Mouse (Mus musculus) G1E (cell line): ENCODE measurements around the gene Ly6g6e. TPM values are rescaled to one million over a fixed set of nuclear protein-coding genes. Genes with fewer than 3 reads are reported as not detected.

Experiments
- ATAC-seq: 2 replicates; pipeline ENCODE4 v1.8.0; 2016; ENCODE audit warnings: mild to moderate bottlenecking; ENCODE audit not compliant: insufficient number of reproducible peaks, poor library complexity, low FRiP score, severe bottlenecking; ENCODE audit errors: extremely low read depth
- DNase-seq: peaks from one replicate; pipeline ENCODE4 v3.0.0; 2012; ENCODE audit warnings: low spot score
- H3K27me3 ChIP-seq: 2 replicates; pipeline ENCODE4 v1.6.1; 2012; ENCODE audit warnings: mild to moderate bottlenecking, low read length, inconsistent platforms; ENCODE audit not compliant: insufficient read depth
- H3K36me3 ChIP-seq: replicated peaks from 2 replicates; pipeline ENCODE3; 2012; ENCODE audit warnings: mild to moderate bottlenecking, inconsistent platforms
- H3K4me1 ChIP-seq: 2 replicates; pipeline ENCODE4 v1.6.1; 2012; ENCODE audit warnings: low read depth, low read length, inconsistent platforms, mixed read lengths; ENCODE audit not compliant: insufficient read depth
- H3K4me3 ChIP-seq: 2 replicates; pipeline ENCODE4 v1.5.1; 2012; ENCODE audit warnings: low read depth, mild to moderate bottlenecking, inconsistent platforms, low read length, moderate library complexity, mixed read lengths
- H3K9me3 ChIP-seq: replicated peaks from 2 replicates; pipeline ENCODE4 v1.6.1; 2012; ENCODE audit warnings: inconsistent platforms
- CTCF ChIP-seq: IDR thresholded peaks from 2 replicates; pipeline ENCODE4 v1.5.1; 2012; ENCODE audit warnings: low read depth, low read length, inconsistent platforms, mixed read lengths
- GATA1 ChIP-seq: IDR thresholded peaks from 2 replicates; pipeline ENCODE4 v1.6.1; 2012; ENCODE audit warnings: borderline replicate concordance, low read length, inconsistent platforms, mixed read lengths
- GATA2 ChIP-seq: IDR thresholded peaks from 2 replicates; pipeline ENCODE4 v1.6.1; 2012; ENCODE audit warnings: low read depth, low read length, inconsistent platforms, borderline replicate concordance
- POLR2AphosphoS5 ChIP-seq: IDR thresholded peaks from 2 replicates; pipeline ENCODE4 v1.6.1; 2012; ENCODE audit warnings: low read depth, low read length, inconsistent platforms; ENCODE audit not compliant: insufficient replicate concordance
- TAL1 ChIP-seq: conservative IDR thresholded peaks from 2 replicates; pipeline ENCODE4 v1.6.1; 2012; ENCODE audit warnings: low read depth, low read length, inconsistent platforms, mixed read lengths
- polyA plus RNA-seq: library from polyadenylated mRNA; stranded (reverse); fragments of >175 nt; gene quantifications from 2 replicates; pipeline ENCODE4 v1.2.3, GENCODE M21; 2012
- total RNA-seq, 2 experiments: library from RNA; stranded (forward) in 1 of 2; stranded (reverse) in 1 of 2; fragments of 200-1000 nt in 1 of 2; fragments of >200 nt in 1 of 2; fragmentation: Nextera tagmentation in 1 of 2; gene quantifications; 2 replicates each; pipeline ENCODE4 v1.2.3; 2014 to 2017

The Ly6g6e gene
- total and polyA plus RNA-seq, 3 experiments = 0.36 TPM; not detected in 2

GRCm38 (mm10) chr17:35092403-35093198 is 15.9 kb downstream of the Ly6g6e start:
- DNase-seq (no peak), ATAC-seq (no peak)
- Histone ChIP-seq H3K4me3 (no peak overlapping the region), H3K36me3 (peaks cover 75% of the 10 kb centered on the region), H3K4me1 (peaks cover 67% of the 10 kb centered on the region), H3K9me3 (no peaks in the 10 kb centered on the region), H3K27me3 (no peaks in the 10 kb centered on the region)
- TF ChIP-seq CTCF (no peak), GATA1 (no peak), TAL1 (no peak), POLR2AphosphoS5 (no peak), GATA2 (no peak)

GRCm38 (mm10) chr17:35094475-35095365 is 18.0 kb downstream of the Ly6g6e start:
- peaks cover 74% of the 10 kb centered on the region for H3K4me1 ChIP-seq
- peaks cover 96% of the 10 kb centered on the region for H3K36me3 ChIP-seq
- H3K27me3 ChIP-seq = no peaks in the 10 kb centered on the region
- no peak for TF ChIP-seq TAL1
- no peak for TF ChIP-seq CTCF
- no peak for TF ChIP-seq POLR2AphosphoS5
- TF ChIP-seq GATA2 = no peak
- no peak for TF ChIP-seq GATA1
- DNase-seq = no peak
- ATAC-seq = no peak
- H3K4me3 ChIP-seq = no peak overlapping the region
- no peaks in the 10 kb centered on the region for H3K9me3 ChIP-seq

GRCm38 (mm10) chr17:35096597-35096996 is 19.9 kb downstream of the Ly6g6e start:
- Histone ChIP-seq H3K4me1 (peaks cover 76% of the 10 kb centered on the region), H3K9me3 (no peaks in the 10 kb centered on the region), H3K36me3 (peaks cover 100% of the 10 kb centered on the region), H3K4me3 (no peak overlapping the region), H3K27me3 (no peaks in the 10 kb centered on the region)
- no peak for TF ChIP-seq GATA1
- ATAC-seq = no peak
- DNase-seq = no peak

- peaks cover 76% of the 10 kb centered on the region for H3K4me1 ChIP-seq
- DNase-seq = no peak
- no peak overlapping the region for H3K4me3 ChIP-seq
- H3K27me3 ChIP-seq = no peaks in the 10 kb centered on the region
- peaks cover 100% of the 10 kb centered on the region for H3K36me3 ChIP-seq
- no peak for ATAC-seq
- TF ChIP-seq GATA2 = no peak
- TF ChIP-seq TAL1 = no peak
- TF ChIP-seq GATA1 = no peak
- TF ChIP-seq CTCF = no peak
- no peak for TF ChIP-seq POLR2AphosphoS5
- H3K9me3 ChIP-seq = no peaks in the 10 kb centered on the region
Measured at GRCm38 (mm10) chr17:35097164-35097655, 20.5 kb downstream of the Ly6g6e start.

- H3K4me1 ChIP-seq = peaks cover 81% of the 10 kb centered on the region
Measured at GRCm38 (mm10) chr17:35100196-35100765, 23.6 kb downstream of the Ly6g6e start.

GRCm38 (mm10) chr17:35101161-35101560 is 24.5 kb downstream of the Ly6g6e start:
- H3K9me3 ChIP-seq = no peaks in the 10 kb centered on the region
- no peaks in the 10 kb centered on the region for H3K27me3 ChIP-seq
- no peak for DNase-seq
- TF ChIP-seq GATA1 (no peak), POLR2AphosphoS5 (no peak), GATA2 (no peak), CTCF (no peak)
- H3K36me3 ChIP-seq = peaks cover 87% of the 10 kb centered on the region
- no peak for ATAC-seq
- H3K4me3 ChIP-seq = no peak overlapping the region
- peaks cover 86% of the 10 kb centered on the region for H3K4me1 ChIP-seq

More at GRCm38 (mm10) chr17:35100196-35100765, 23.6 kb downstream of the Ly6g6e start:
- Histone ChIP-seq H3K4me3 (no peak overlapping the region), H3K36me3 (peaks cover 96% of the 10 kb centered on the region), H3K9me3 (no peaks in the 10 kb centered on the region), H3K27me3 (no peaks in the 10 kb centered on the region)
- DNase-seq (no peak), ATAC-seq (no peak)
- TF ChIP-seq TAL1 (no peak), GATA1 (no peak), GATA2 (no peak), CTCF (no peak), POLR2AphosphoS5 (no peak)
